Mouse (Mus musculus): ENCODE measurements around the gene Cbwd1.

DNA sequence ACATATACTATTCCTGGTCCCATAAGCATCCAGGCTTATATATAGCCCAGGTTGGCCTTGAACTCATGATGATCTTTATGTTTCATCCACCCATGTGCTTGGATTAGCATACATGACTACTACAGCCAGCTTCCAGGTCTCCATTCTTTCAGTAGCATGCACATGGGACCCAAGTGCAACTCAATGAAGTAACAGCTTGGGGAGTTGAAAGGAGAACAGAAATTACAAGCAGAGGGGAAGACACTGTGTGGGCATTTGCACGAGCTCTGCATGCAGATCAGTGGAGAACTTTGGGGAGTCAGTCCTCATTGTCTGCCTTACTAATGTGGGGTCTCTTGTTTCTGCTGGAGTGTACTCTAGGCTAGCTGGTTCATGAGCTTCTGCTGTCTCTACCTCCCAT, 45.3 kb upstream of the Cbwd1 start:
- TF ChIP-seq POLR2A (IDR thresholded peaks at IDR 0.05; ENCODE audit: borderline replicate concordance, extremely low read depth, insufficient read depth, insufficient read length, poor library complexity, severe bottlenecking), result no peak
- TF ChIP-seq CTCF (IDR thresholded peaks at IDR 0.05; ENCODE audit: borderline replicate concordance, extremely low read depth, insufficient read depth, insufficient read length), result no peak
